Mouse (Mus musculus) heart, embryonic 11.5 days (tissue): ENCODE data around the gene Agpat1. TPM values are rescaled to one million over a fixed set of nuclear protein-coding genes. Genes with fewer than 3 reads are reported as not detected.

ENCODE experiments used
- ATAC-seq: fragments of 200-750 bp; cut with Nextera tagmentation; replicated peaks from 2 replicates; pipeline ENCODE4 v1.8.0; 2017; ENCODE audit warnings: moderate library complexity; ENCODE audit not compliant: insufficient number of reproducible peaks, low FRiP score, low TSS enrichment
- H3K27ac ChIP-seq: fragments of 300-500 bp; sonication (generic); 2 replicates; pipeline ENCODE4 v1.5.1; 2014; ENCODE audit warnings: mild to moderate bottlenecking, low read depth, low read length
- H3K27me3 ChIP-seq: fragments of 300-500 bp; sonication (generic); 2 replicates; pipeline ENCODE4 v1.6.1; 2014; ENCODE audit warnings: mild to moderate bottlenecking, low read length, mixed read lengths; ENCODE audit not compliant: control insufficient read depth, insufficient read depth
- H3K36me3 ChIP-seq: fragments of 300-500 bp; sonication (generic); 2 replicates; pipeline ENCODE4 v1.6.1; 2014; ENCODE audit warnings: mild to moderate bottlenecking, low read length, moderate library complexity, mixed read lengths; ENCODE audit not compliant: control insufficient read depth, insufficient read depth
- H3K4me1 ChIP-seq: fragments of 300-500 bp; sonication (generic); 2 replicates; pipeline ENCODE4 v1.6.1; 2014; ENCODE audit warnings: low read length; ENCODE audit not compliant: control insufficient read depth, insufficient read depth
- H3K4me2 ChIP-seq: fragments of 300-500 bp; sonication (generic); 2 replicates; pipeline ENCODE4 v1.6.1; 2014; ENCODE audit warnings: mild to moderate bottlenecking, moderate library complexity
- H3K4me3 ChIP-seq: fragments of 300-500 bp; sonication (generic); 2 replicates; pipeline ENCODE4 v1.5.1; 2014; ENCODE audit warnings: low read depth, low read length
- H3K9ac ChIP-seq: fragments of 300-500 bp; sonication (generic); 2 replicates; pipeline ENCODE4 v1.6.1; 2014; ENCODE audit warnings: mild to moderate bottlenecking, low read depth, low read length, moderate library complexity
- H3K9me3 ChIP-seq: fragments of 300-500 bp; sonication (generic); replicated peaks from 2 replicates; pipeline ENCODE4 v1.6.1; 2016; ENCODE audit warnings: low read length; ENCODE audit not compliant: control insufficient read depth
- WGBS: fragments of 180-500 bp; shearing (Covaris S2); extraction: QIAGEN DNeasy Blood & Tissue Kit; methylation state at CpG from one replicate; pipeline ENCODE4 v1.1.7; 2014; ENCODE audit not compliant: insufficient replicate concordance; 5-methylcytosine and 5-hydroxymethylcytosine counted together
- polyA plus RNA-seq: library from polyadenylated mRNA; unstranded; fragments of >200 nt; fragmentation: Nextera tagmentation; extraction: Ambion mirVana; gene quantifications from 2 replicates; pipeline ENCODE4 v1.2.1, GENCODE M21; 2014

Gene Agpat1
- polyA plus RNA-seq, 1 experiment from 2014 or later, result 63.1 TPM

- ATAC-seq, result no peak
- H3K4me3 ChIP-seq, result no peak overlapping the region
- no peak overlapping the region for H3K27ac ChIP-seq
- H3K27me3 ChIP-seq, result peaks cover 6% of the 10 kb centered on the region; the same call in 1 of the 2 replicates
- H3K4me1 ChIP-seq, result peaks cover 7% of the 10 kb centered on the region; the same call in 1 of the 2 replicates
- H3K9me3 ChIP-seq, result no peaks in the 10 kb centered on the region
- H3K36me3 ChIP-seq, result no peaks in the 10 kb centered on the region
- H3K9ac ChIP-seq, result no peak overlapping the region
- 61% methylated on average over 11 of the region's 11 CpGs for WGBS
- no peak overlapping the region for H3K4me2 ChIP-seq
Measured at GRCm38 (mm10) chr17:34563354-34563753, 40.7 kb upstream of the Agpat1 start.

GRCm38 (mm10) chr17:34564003-34564421 lies 40.0 kb upstream of the Agpat1 start, which contains the start of gene Notch4:
Notch4 (plus strand) TSS chr17:34564268.
- Histone ChIP-seq H3K4me2 (peak within 1 kb of the TSS; percentile 53), H3K4me1 (peaks cover 7% of the 10 kb centered on the region; the same call in 1 of the 2 replicates), H3K36me3 (no peaks in the 10 kb centered on the region), H3K9ac (peak within 1 kb of the TSS; percentile 52), H3K9me3 (no peaks in the 10 kb centered on the region), H3K4me3 (peak within 1 kb of the TSS; percentile 28), H3K27me3 (peaks cover 9% of the 10 kb centered on the region; the same call in 1 of the 2 replicates), H3K27ac (peak within 1 kb of the TSS; percentile 77)
- ATAC-seq, result peak; percentile 44; the same call in 1 of the 2 replicates
- 3% methylated on average over 6 of the region's 6 CpGs for WGBS

GRCm38 (mm10) chr17:34564796-34565195 lies 39.3 kb upstream of the Agpat1 start:
- Histone ChIP-seq H3K9ac (peak overlapping the region; percentile 52; the same call in 1 of the 2 replicates), H3K27me3 (peaks cover 9% of the 10 kb centered on the region; the same call in 1 of the 2 replicates), H3K36me3 (no peaks in the 10 kb centered on the region), H3K4me1 (peaks cover 7% of the 10 kb centered on the region; the same call in 1 of the 2 replicates), H3K4me2 (peak overlapping the region; percentile 53), H3K4me3 (peak overlapping the region; percentile 28), H3K9me3 (no peaks in the 10 kb centered on the region), H3K27ac (peak overlapping the region; percentile 77)
- WGBS, result 22% methylated on average over 3 of the region's 3 CpGs
- ATAC-seq, result peak; percentile 51

GRCm38 (mm10) chr17:34567311-34567710 lies 36.8 kb upstream of the Agpat1 start:
- Histone ChIP-seq H3K9ac (no peak overlapping the region), H3K4me1 (peaks cover 7% of the 10 kb centered on the region; the same call in 1 of the 2 replicates), H3K27me3 (peaks cover 9% of the 10 kb centered on the region; the same call in 1 of the 2 replicates), H3K27ac (no peak overlapping the region), H3K36me3 (no peaks in the 10 kb centered on the region), H3K4me2 (no peak overlapping the region), H3K4me3 (no peak overlapping the region), H3K9me3 (0 out of 2 replicates have a peak, but pooled peaks cover 2% of the 10 kb centered on the region)
- ATAC-seq, result no peak
- WGBS, result 59% methylated on average over 9 of the region's 9 CpGs

GRCm38 (mm10) chr17:34568421-34568820 lies 35.6 kb upstream of the Agpat1 start:
- H3K4me3 ChIP-seq, result no peak overlapping the region
- 0 out of 2 replicates have a peak, but pooled peaks cover 2% of the 10 kb centered on the region for H3K9me3 ChIP-seq
- 73% methylated on average over 13 of the region's 13 CpGs for WGBS
- H3K27ac ChIP-seq, result no peak overlapping the region
- no peak for ATAC-seq
- H3K27me3 ChIP-seq, result peaks cover 9% of the 10 kb centered on the region; the same call in 1 of the 2 replicates
- H3K9ac ChIP-seq, result no peak overlapping the region
- H3K4me2 ChIP-seq, result no peak overlapping the region
- peaks cover 7% of the 10 kb centered on the region; the same call in 1 of the 2 replicates for H3K4me1 ChIP-seq
- no peaks in the 10 kb centered on the region for H3K36me3 ChIP-seq

- no peak overlapping the region for H3K4me2 ChIP-seq
- no peaks in the 10 kb centered on the region for H3K4me1 ChIP-seq
- no peak overlapping the region for H3K27ac ChIP-seq
- no peaks in the 10 kb centered on the region for H3K36me3 ChIP-seq
- H3K27me3 ChIP-seq, result peaks cover 11% of the 10 kb centered on the region; the same call in 1 of the 2 replicates
- no peak for ATAC-seq
- 69% methylated on average over 4 of the region's 4 CpGs for WGBS
- H3K9ac ChIP-seq, result no peak overlapping the region
- 0 out of 2 replicates have a peak, but pooled peaks cover 2% of the 10 kb centered on the region for H3K9me3 ChIP-seq
- H3K4me3 ChIP-seq, result no peak overlapping the region
Measured at GRCm38 (mm10) chr17:34569919-34570318, 34.1 kb upstream of the Agpat1 start.

GRCm38 (mm10) chr17:34571875-34572274 lies 32.2 kb upstream of the Agpat1 start:
- ATAC-seq, result no peak

GRCm38 (mm10) chr17:34572361-34572760 lies 31.7 kb upstream of the Agpat1 start:
- no peak overlapping the region for H3K4me2 ChIP-seq
- 13% methylated on average over 15 of the region's 15 CpGs for WGBS
- no peak for ATAC-seq
- H3K36me3 ChIP-seq, result no peaks in the 10 kb centered on the region
- 0 out of 2 replicates have a peak, but pooled peaks cover 2% of the 10 kb centered on the region for H3K9me3 ChIP-seq
- peaks cover 6% of the 10 kb centered on the region; the same call in 1 of the 2 replicates for H3K27me3 ChIP-seq
- no peak overlapping the region for H3K9ac ChIP-seq
- no peak overlapping the region for H3K4me3 ChIP-seq
- H3K4me1 ChIP-seq, result no peaks in the 10 kb centered on the region
- H3K27ac ChIP-seq, result no peak overlapping the region

More at GRCm38 (mm10) chr17:34571875-34572274, 32.2 kb upstream of the Agpat1 start:
- no peak overlapping the region for H3K27ac ChIP-seq
- WGBS, result 16% methylated on average over 5 of the region's 5 CpGs
- 0 out of 2 replicates have a peak, but pooled peaks cover 2% of the 10 kb centered on the region for H3K9me3 ChIP-seq
- no peak overlapping the region for H3K4me2 ChIP-seq
- no peak overlapping the region for H3K9ac ChIP-seq
- H3K27me3 ChIP-seq, result peaks cover 11% of the 10 kb centered on the region; the same call in 1 of the 2 replicates
- H3K4me3 ChIP-seq, result no peak overlapping the region
- no peaks in the 10 kb centered on the region for H3K4me1 ChIP-seq
- no peaks in the 10 kb centered on the region for H3K36me3 ChIP-seq
